Mouse (Mus musculus) lung, embryonic 16.5 days (tissue): ENCODE measurements around the gene Sntg2. TPM values are rescaled to one million over a fixed set of nuclear protein-coding genes. Genes with fewer than 3 reads are reported as not detected.

ENCODE experiments used
- ATAC-seq: fragments of 200-750 bp; cut with Nextera tagmentation; 2 replicates; pipeline ENCODE4 v1.8.0; 2017; ENCODE audit warnings: low read depth, mild to moderate bottlenecking, moderate library complexity
- H3K27ac ChIP-seq: fragments of 300-500 bp; sonication (generic); 2 replicates; pipeline ENCODE4 v1.5.1; 2014; ENCODE audit warnings: mild to moderate bottlenecking, control low read depth, low read length
- H3K27me3 ChIP-seq: fragments of 300-500 bp; sonication (generic); 2 replicates; pipeline ENCODE4 v1.6.1; 2014; ENCODE audit warnings: low read depth, low read length, mixed read lengths; ENCODE audit not compliant: control insufficient read depth, insufficient read depth
- H3K36me3 ChIP-seq: fragments of 300-500 bp; sonication (generic); 2 replicates; pipeline ENCODE4 v1.6.1; 2014; ENCODE audit warnings: low read length; ENCODE audit not compliant: control insufficient read depth, insufficient read depth
- H3K4me1 ChIP-seq: fragments of 300-500 bp; sonication (generic); replicated peaks from 2 replicates; pipeline ENCODE4 v1.6.1; 2014; ENCODE audit warnings: low read length, mixed read lengths; ENCODE audit not compliant: control insufficient read depth, insufficient read depth
- H3K4me2 ChIP-seq: fragments of 300-500 bp; sonication (generic); 2 replicates; pipeline ENCODE4 v1.6.1; 2014; ENCODE audit warnings: low read depth, low read length, control low read depth
- H3K4me3 ChIP-seq: fragments of 300-500 bp; sonication (generic); 2 replicates; pipeline ENCODE4 v1.5.1; 2014; ENCODE audit warnings: mild to moderate bottlenecking, low read length, control low read depth
- H3K9ac ChIP-seq: fragments of 300-500 bp; sonication (generic); 2 replicates; pipeline ENCODE4 v1.6.1; 2014; ENCODE audit warnings: low read length, control low read depth
- H3K9me3 ChIP-seq: fragments of 300-500 bp; sonication (generic); 2 replicates; pipeline ENCODE4 v1.6.1; 2016; ENCODE audit warnings: low read length; ENCODE audit not compliant: control insufficient read depth
- WGBS: fragments of 180-500 bp; shearing (Covaris S2); extraction: QIAGEN DNeasy Blood & Tissue Kit; methylation state at CpG from one replicate; pipeline ENCODE4 v1.1.7; 2014; 5-methylcytosine and 5-hydroxymethylcytosine counted together
- polyA plus RNA-seq: library from polyadenylated mRNA; unstranded; fragments of >200 nt; fragmentation: Nextera tagmentation; extraction: Ambion mirVana; gene quantifications from 2 replicates; pipeline ENCODE4 v1.2.1, GENCODE M21; 2015

Gene Sntg2
- polyA plus RNA-seq = 10.1 and 11.5 TPM in 2 replicates

- H3K9me3 ChIP-seq = no peaks in the 10 kb centered on the region
- no peaks in the 10 kb centered on the region for H3K36me3 ChIP-seq
- peak within 1 kb of the TSS; percentile 73 for H3K9ac ChIP-seq
- H3K4me3 ChIP-seq = peak within 1 kb of the TSS; percentile 63
- H3K27me3 ChIP-seq = no peaks in the 10 kb centered on the region
- 0% methylated on average over 36 of the region's 39 CpGs for WGBS
- H3K4me2 ChIP-seq = peak within 1 kb of the TSS; percentile 93
- peak within 1 kb of the TSS; percentile 63 for H3K27ac ChIP-seq
- no peaks in the 10 kb centered on the region; the same call in 1 of the 2 replicates for H3K4me1 ChIP-seq
- peak; percentile 99 for ATAC-seq
These were observed at the start of gene Sntg2 for GRCm38 (mm10) chr12:30372933-30373501. Sntg2 (minus strand) TSS chr12:30373375.

GRCm38 (mm10) chr12:30416547-30416946 is 43.4 kb upstream of the Sntg2 start:
- peak; percentile 60; the same call in 1 of the 2 replicates for ATAC-seq
- Histone ChIP-seq H3K9me3 (no peaks in the 10 kb centered on the region), H3K9ac (no peak overlapping the region), H3K4me2 (no peak overlapping the region), H3K36me3 (no peaks in the 10 kb centered on the region), H3K4me1 (peaks cover 4% of the 10 kb centered on the region; the same call in 1 of the 2 replicates), H3K4me3 (no peak overlapping the region), H3K27me3 (no peaks in the 10 kb centered on the region), H3K27ac (no peak overlapping the region)
- 64% methylated on average over 8 of the region's 8 CpGs for WGBS

- Histone ChIP-seq H3K27ac (no peak overlapping the region), H3K4me2 (no peak overlapping the region), H3K4me3 (no peak overlapping the region), H3K9me3 (no peaks in the 10 kb centered on the region), H3K36me3 (no peaks in the 10 kb centered on the region), H3K9ac (no peak overlapping the region), H3K4me1 (peaks cover 4% of the 10 kb centered on the region; the same call in 1 of the 2 replicates), H3K27me3 (no peaks in the 10 kb centered on the region)
- WGBS = 46% methylated on average over 6 of the region's 6 CpGs
- no peak for ATAC-seq
These were observed 42.8 kb upstream of the Sntg2 start for GRCm38 (mm10) chr12:30415981-30416380.

- Histone ChIP-seq H3K36me3 (no peaks in the 10 kb centered on the region), H3K4me3 (no peak overlapping the region)
- no peak for ATAC-seq
These were observed 29.5 kb upstream of the Sntg2 start for GRCm38 (mm10) chr12:30402651-30403050.

GRCm38 (mm10) chr12:30400531-30400930 is 27.4 kb upstream of the Sntg2 start:
- Histone ChIP-seq H3K4me2 (no peak overlapping the region), H3K9me3 (no peaks in the 10 kb centered on the region), H3K9ac (no peak overlapping the region), H3K27ac (no peak overlapping the region), H3K4me1 (no peaks in the 10 kb centered on the region), H3K4me3 (no peak overlapping the region), H3K36me3 (no peaks in the 10 kb centered on the region), H3K27me3 (no peaks in the 10 kb centered on the region)
- 77% methylated on average over 2 of the region's 2 CpGs for WGBS
- ATAC-seq = no peak

More at GRCm38 (mm10) chr12:30402651-30403050, 29.5 kb upstream of the Sntg2 start:
- H3K9me3 ChIP-seq = no peaks in the 10 kb centered on the region
- H3K9ac ChIP-seq = no peak overlapping the region
- no peaks in the 10 kb centered on the region for H3K4me1 ChIP-seq
- no peaks in the 10 kb centered on the region for H3K27me3 ChIP-seq
- no peak overlapping the region for H3K4me2 ChIP-seq
- no peak overlapping the region for H3K27ac ChIP-seq

GRCm38 (mm10) chr12:30400114-30400513 is 26.9 kb upstream of the Sntg2 start:
- no peak overlapping the region for H3K9ac ChIP-seq
- H3K27me3 ChIP-seq = no peaks in the 10 kb centered on the region
- no peaks in the 10 kb centered on the region for H3K4me1 ChIP-seq
- H3K27ac ChIP-seq = no peak overlapping the region
- no peak overlapping the region for H3K4me2 ChIP-seq
- no peak for ATAC-seq
- no peak overlapping the region for H3K4me3 ChIP-seq
- WGBS = 67% methylated on average over 2 of the region's 2 CpGs
- no peaks in the 10 kb centered on the region for H3K36me3 ChIP-seq
- H3K9me3 ChIP-seq = no peaks in the 10 kb centered on the region

GRCm38 (mm10) chr12:30372293-30372692 is 882 bp downstream of the Sntg2 start:
- peak overlapping the region; percentile 93 for H3K4me2 ChIP-seq
- no peaks in the 10 kb centered on the region for H3K27me3 ChIP-seq
- peak overlapping the region; percentile 73 for H3K9ac ChIP-seq
- ATAC-seq = no peak
- WGBS = 24% methylated on average over 5 of the region's 5 CpGs
- no peaks in the 10 kb centered on the region for H3K36me3 ChIP-seq
- H3K27ac ChIP-seq = no peak overlapping the region
- H3K4me1 ChIP-seq = no peaks in the 10 kb centered on the region; the same call in 1 of the 2 replicates
- peak overlapping the region; percentile 63 for H3K4me3 ChIP-seq
- no peaks in the 10 kb centered on the region for H3K9me3 ChIP-seq

GRCm38 (mm10) chr12:30369786-30370185 is 3.4 kb downstream of the Sntg2 start:
- no peaks in the 10 kb centered on the region for H3K27me3 ChIP-seq
- no peaks in the 10 kb centered on the region for H3K36me3 ChIP-seq
- ATAC-seq = no peak
- H3K9ac ChIP-seq = no peak overlapping the region
- no peaks in the 10 kb centered on the region for H3K9me3 ChIP-seq
- H3K4me3 ChIP-seq = no peak overlapping the region
- H3K4me1 ChIP-seq = no peaks in the 10 kb centered on the region; the same call in 1 of the 2 replicates
- 5% methylated on average over 6 of the region's 6 CpGs for WGBS
- no peak overlapping the region for H3K27ac ChIP-seq
- H3K4me2 ChIP-seq = no peak overlapping the region

GRCm38 (mm10) chr12:30369141-30369540 is 4.0 kb downstream of the Sntg2 start:
- ATAC-seq = no peak
- Histone ChIP-seq H3K4me2 (no peak overlapping the region), H3K27ac (no peak overlapping the region), H3K4me1 (no peaks in the 10 kb centered on the region; the same call in 1 of the 2 replicates), H3K9me3 (no peaks in the 10 kb centered on the region), H3K4me3 (no peak overlapping the region), H3K9ac (no peak overlapping the region), H3K36me3 (no peaks in the 10 kb centered on the region), H3K27me3 (no peaks in the 10 kb centered on the region)
- 68% methylated on average over 6 of the region's 6 CpGs for WGBS
